Mouse (Mus musculus) CH12.LX (cell line): ENCODE results near the gene Ophn1.

Experiments
- CTCF ChIP-seq, 2 experiments: IDR thresholded peaks in 1 of 2; conservative IDR thresholded peaks in 1 of 2; 2 replicates each; pipeline ENCODE4 v1.5.1; 2011 to 2012; ENCODE audit warnings: low read depth in 2 of 2, low read length in 2 of 2, improper control_type of control experiment in 1 of 2, inconsistent platforms in 1 of 2, mild to moderate bottlenecking in 1 of 2, moderate library complexity in 1 of 2
- E2F4 ChIP-seq: IDR thresholded peaks from 2 replicates; pipeline ENCODE4 v1.6.1; 2011; ENCODE audit warnings: low read depth, low read length, improper control_type of control experiment; ENCODE audit not compliant: insufficient replicate concordance
- ETS1 ChIP-seq: conservative IDR thresholded peaks from 2 replicates; pipeline ENCODE4 v1.6.1; 2012; ENCODE audit warnings: low read depth, mild to moderate bottlenecking, inconsistent platforms, low read length, improper control_type of control experiment, moderate library complexity
- JUND ChIP-seq: conservative IDR thresholded peaks from 2 replicates; pipeline ENCODE4 v1.6.1; 2011; ENCODE audit warnings: low read depth, low read length, improper control_type of control experiment
- KAT2A ChIP-seq: IDR thresholded peaks from 2 replicates; pipeline ENCODE4 v1.6.1; 2012; ENCODE audit warnings: low read length, improper control_type of control experiment, inconsistent platforms; ENCODE audit not compliant: insufficient replicate concordance
- MAX ChIP-seq: IDR thresholded peaks from 2 replicates; pipeline ENCODE4 v1.6.1; 2011; ENCODE audit warnings: low read length, improper control_type of control experiment
- MEF2A ChIP-seq: IDR thresholded peaks from 2 replicates; pipeline ENCODE4 v1.6.1; 2014; ENCODE audit warnings: low read depth, mild to moderate bottlenecking, inconsistent platforms, low read length, improper control_type of control experiment, borderline replicate concordance
- NELFE ChIP-seq: IDR thresholded peaks from 2 replicates; pipeline ENCODE4 v1.6.1; 2011; ENCODE audit warnings: low read depth, low read length, improper control_type of control experiment
- POLR2A ChIP-seq: IDR thresholded peaks from 2 replicates; pipeline ENCODE4 v1.6.1; 2011; ENCODE audit warnings: low read depth, mild to moderate bottlenecking, improper control_type of control experiment, low read length
- USF1 ChIP-seq: IDR thresholded peaks from 2 replicates; pipeline ENCODE4 v1.6.1; 2014; ENCODE audit warnings: low read depth, mild to moderate bottlenecking, inconsistent platforms, low read length, improper control_type of control experiment
- ZC3H11A ChIP-seq: IDR thresholded peaks from 2 replicates; pipeline ENCODE4 v1.6.1; 2012; ENCODE audit warnings: low read depth, mild to moderate bottlenecking, inconsistent platforms, low read length, improper control_type of control experiment
- ZKSCAN1 ChIP-seq: IDR thresholded peaks from 2 replicates; pipeline ENCODE4 v1.6.1; 2012; ENCODE audit warnings: low read depth, inconsistent platforms, low read length, improper control_type of control experiment, borderline replicate concordance
- ZNF384 ChIP-seq: IDR thresholded peaks from 2 replicates; pipeline ENCODE4 v1.6.1; 2012; ENCODE audit warnings: low read depth, low read length, improper control_type of control experiment, inconsistent platforms

GRCm38 (mm10) chrX:98890072-98890405 lies 786 bp downstream of the Ophn1 start:
- TF ChIP-seq MEF2A = no peak
- no peak for TF ChIP-seq POLR2A
- no peak for TF ChIP-seq CTCF (conservative IDR thresholded peaks at IDR 0.05 in 1 of 2, IDR thresholded peaks at IDR 0.05 in 1 of 2; ENCODE audit: low read depth in 2 of 2, low read length in 2 of 2)
- TF ChIP-seq USF1 = no peak
- TF ChIP-seq ZNF384 = no peak
- no peak for TF ChIP-seq MAX
- TF ChIP-seq NELFE = no peak
- TF ChIP-seq JUND = no peak
- no peak for TF ChIP-seq ZKSCAN1
- no peak for TF ChIP-seq ZC3H11A
- no peak for TF ChIP-seq ETS1
- no peak for TF ChIP-seq KAT2A
- TF ChIP-seq E2F4 = no peak
